Mouse (Mus musculus) CH12.LX (cell line): ENCODE measurements around the gene Cep63. TPM values are rescaled to one million over a fixed set of nuclear protein-coding genes. Genes with fewer than 3 reads are reported as not detected.

Experiments
- DNase-seq: peaks from one replicate; pipeline ENCODE4 v3.0.0-alpha.2; 2013; ENCODE audit errors: extremely low read depth
- H3K27ac ChIP-seq: 2 replicates; pipeline ENCODE4 v1.5.1; 2012; ENCODE audit warnings: low read depth, mild to moderate bottlenecking, control low read depth, moderate library complexity; ENCODE audit not compliant: insufficient read depth
- H3K27me3 ChIP-seq: replicated peaks from 2 replicates; pipeline ENCODE3; 2012; ENCODE audit warnings: inconsistent platforms
- H3K36me3 ChIP-seq, 2 experiments: replicated peaks in 1 of 2; 2 replicates each; pipeline versions ENCODE3 to v1.6.1; 2012; ENCODE audit warnings: inconsistent platforms in 1 of 2, low read length in 1 of 2, mild to moderate bottlenecking in 1 of 2, mixed read lengths in 1 of 2, moderate library complexity in 1 of 2; ENCODE audit not compliant: control insufficient read depth in 1 of 2, insufficient read depth in 1 of 2
- H3K4me1 ChIP-seq, 2 experiments: 2 replicates each; pipeline ENCODE4 v1.6.1; 2012; ENCODE audit warnings: inconsistent platforms in 1 of 2, moderate library complexity in 1 of 2; ENCODE audit not compliant: insufficient read depth in 2 of 2, control insufficient read depth in 1 of 2
- H3K4me2 ChIP-seq: 2 replicates; pipeline ENCODE4 v1.6.1; 2012; ENCODE audit warnings: low read depth, mild to moderate bottlenecking, control low read depth; ENCODE audit not compliant: poor library complexity, insufficient read depth, severe bottlenecking
- H3K4me3 ChIP-seq, 3 experiments: fragments of 150-350 bp in 1 of 3; sonication (generic) in 1 of 3; replicated peaks in 1 of 3; 2 replicates each; pipeline versions ENCODE3 to v1.5.1; 2011 to 2012; ENCODE audit warnings: low read depth in 2 of 3, low read length in 2 of 3, mild to moderate bottlenecking in 2 of 3, moderate library complexity in 2 of 3, control low read depth in 1 of 3, improper control_type of control experiment in 1 of 3, inconsistent platforms in 1 of 3, mixed read lengths in 1 of 3; ENCODE audit not compliant: poor library complexity in 1 of 3
- H3K79me2 ChIP-seq: replicated peaks from 2 replicates; pipeline ENCODE4 v1.6.1; 2012; ENCODE audit warnings: mild to moderate bottlenecking, moderate library complexity; ENCODE audit not compliant: control insufficient read depth, poor library complexity, insufficient read depth, severe bottlenecking; ENCODE audit errors: extremely low read depth
- H3K9ac ChIP-seq: 2 replicates; pipeline ENCODE4 v1.6.1; 2012; ENCODE audit warnings: low read depth, mild to moderate bottlenecking, control low read depth, moderate library complexity; ENCODE audit not compliant: insufficient read depth
- H3K9me3 ChIP-seq: replicated peaks from 2 replicates; pipeline ENCODE3; 2012; ENCODE audit warnings: low read length, inconsistent platforms, mixed read lengths
- BHLHE40 ChIP-seq: IDR thresholded peaks from 2 replicates; pipeline ENCODE4 v1.6.1; 2011; ENCODE audit warnings: mild to moderate bottlenecking, low read depth, low read length, improper control_type of control experiment
- CHD1 ChIP-seq: IDR thresholded peaks from 2 replicates; pipeline ENCODE4 v1.6.1; 2012; ENCODE audit warnings: low read depth, low read length, improper control_type of control experiment, inconsistent platforms
- E2F4 ChIP-seq: IDR thresholded peaks from 2 replicates; pipeline ENCODE4 v1.6.1; 2011; ENCODE audit warnings: low read depth, low read length, improper control_type of control experiment; ENCODE audit not compliant: insufficient replicate concordance
- EP300 ChIP-seq: IDR thresholded peaks from 2 replicates; pipeline ENCODE4 v1.6.1; 2011; ENCODE audit warnings: low read length, improper control_type of control experiment
- ETS1 ChIP-seq: conservative IDR thresholded peaks from 2 replicates; pipeline ENCODE4 v1.6.1; 2012; ENCODE audit warnings: low read depth, mild to moderate bottlenecking, inconsistent platforms, low read length, improper control_type of control experiment, moderate library complexity
- GABPA ChIP-seq: IDR thresholded peaks from 2 replicates; pipeline ENCODE4 v1.6.1; 2012; ENCODE audit warnings: low read depth, low read length, improper control_type of control experiment, inconsistent platforms; ENCODE audit not compliant: insufficient replicate concordance
- HCFC1 ChIP-seq: IDR thresholded peaks from 2 replicates; pipeline ENCODE4 v1.6.1; 2012; ENCODE audit warnings: low read depth, mild to moderate bottlenecking, inconsistent platforms, low read length, improper control_type of control experiment
- IRF4 ChIP-seq: IDR thresholded peaks from 2 replicates; pipeline ENCODE4 v1.6.1; 2014; ENCODE audit warnings: low read depth, mild to moderate bottlenecking, inconsistent platforms, low read length, improper control_type of control experiment
- JUN ChIP-seq: IDR thresholded peaks from 2 replicates; pipeline ENCODE4 v1.6.1; 2011; ENCODE audit warnings: low read depth, mild to moderate bottlenecking, low read length, improper control_type of control experiment, moderate library complexity; ENCODE audit not compliant: insufficient read depth
- MAFK ChIP-seq: IDR thresholded peaks from 2 replicates; pipeline ENCODE4 v1.6.1; 2011; ENCODE audit warnings: low read length, improper control_type of control experiment; ENCODE audit not compliant: insufficient replicate concordance
- MAX ChIP-seq: IDR thresholded peaks from 2 replicates; pipeline ENCODE4 v1.6.1; 2011; ENCODE audit warnings: low read length, improper control_type of control experiment
- MAZ ChIP-seq: IDR thresholded peaks from 2 replicates; pipeline ENCODE4 v1.6.1; 2012; ENCODE audit warnings: low read depth, mild to moderate bottlenecking, inconsistent platforms, low read length, improper control_type of control experiment, moderate library complexity
- MEF2A ChIP-seq: IDR thresholded peaks from 2 replicates; pipeline ENCODE4 v1.6.1; 2014; ENCODE audit warnings: low read depth, mild to moderate bottlenecking, inconsistent platforms, low read length, improper control_type of control experiment, borderline replicate concordance
- NELFE ChIP-seq: IDR thresholded peaks from 2 replicates; pipeline ENCODE4 v1.6.1; 2011; ENCODE audit warnings: low read depth, low read length, improper control_type of control experiment
- NRF1 ChIP-seq: IDR thresholded peaks from 2 replicates; pipeline ENCODE4 v1.6.1; 2014; ENCODE audit warnings: low read depth, mild to moderate bottlenecking, inconsistent platforms, low read length, improper control_type of control experiment, moderate library complexity
- PAX5 ChIP-seq: IDR thresholded peaks from 2 replicates; pipeline ENCODE4 v1.6.1; 2012; ENCODE audit warnings: low read length, inconsistent platforms, mixed read lengths
- POLR2A ChIP-seq: IDR thresholded peaks from 2 replicates; pipeline ENCODE4 v1.6.1; 2011; ENCODE audit warnings: low read depth, mild to moderate bottlenecking, improper control_type of control experiment, low read length
- POLR2AphosphoS2 ChIP-seq: IDR thresholded peaks from 2 replicates; pipeline ENCODE4 v1.6.1; 2011; ENCODE audit warnings: low read depth, low read length, improper control_type of control experiment
- RCOR1 ChIP-seq: conservative IDR thresholded peaks from 2 replicates; pipeline ENCODE4 v1.6.1; 2012; ENCODE audit warnings: low read depth, mild to moderate bottlenecking, inconsistent platforms, low read length, improper control_type of control experiment
- SMC3 ChIP-seq: IDR thresholded peaks from 2 replicates; pipeline ENCODE4 v1.6.1; 2011; ENCODE audit warnings: low read depth, low read length, improper control_type of control experiment
- TBP ChIP-seq: conservative IDR thresholded peaks from 2 replicates; pipeline ENCODE4 v1.6.1; 2011; ENCODE audit warnings: low read depth, low read length, improper control_type of control experiment
- TCF12 ChIP-seq: IDR thresholded peaks from 2 replicates; pipeline ENCODE4 v1.6.1; 2014; ENCODE audit warnings: low read depth, mild to moderate bottlenecking, inconsistent platforms, low read length, improper control_type of control experiment
- USF1 ChIP-seq: IDR thresholded peaks from 2 replicates; pipeline ENCODE4 v1.6.1; 2014; ENCODE audit warnings: low read depth, mild to moderate bottlenecking, inconsistent platforms, low read length, improper control_type of control experiment
- ZC3H11A ChIP-seq: IDR thresholded peaks from 2 replicates; pipeline ENCODE4 v1.6.1; 2012; ENCODE audit warnings: low read depth, mild to moderate bottlenecking, inconsistent platforms, low read length, improper control_type of control experiment
- ZKSCAN1 ChIP-seq: IDR thresholded peaks from 2 replicates; pipeline ENCODE4 v1.6.1; 2012; ENCODE audit warnings: low read depth, inconsistent platforms, low read length, improper control_type of control experiment, borderline replicate concordance
- ZNF384 ChIP-seq: IDR thresholded peaks from 2 replicates; pipeline ENCODE4 v1.6.1; 2012; ENCODE audit warnings: low read depth, low read length, improper control_type of control experiment, inconsistent platforms
- dilution Hi-C: fragments of 300-500 bp; cut with MboI; formaldehyde crosslinking; loops from 2 replicates; pipeline ENCODE4 v1.14.3; 2020; ENCODE audit warnings: low sequenced_read_pairs; ENCODE audit not compliant: extremely low pct_unique_long_range_greater_than_20kb, extremely low pct_ligation_motif_present
- in situ Hi-C: fragments of 300-500 bp; cut with MboI; formaldehyde crosslinking; loops from 3 replicates; pipeline ENCODE4 v1.14.3; 2019; ENCODE audit warnings: low sequenced_read_pairs, low pct_ligation_motif_present, low pct_unique_long_range_greater_than_20kb, mixed read lengths
- polyA plus RNA-seq: library from polyadenylated mRNA; unstranded; fragments of >175 nt; gene quantifications from 2 replicates; pipeline ENCODE4 v1.2.1, GENCODE M21; 2012; ENCODE audit warnings: low read depth; ENCODE audit not compliant: insufficient read length
- total RNA-seq, 2 experiments: library from RNA; depleted of rRNA; stranded (reverse); fragments of 300-350 nt in 1 of 2; fragments of >200 nt in 1 of 2; gene quantifications; 2 replicates each; pipeline ENCODE4 v1.2.3; 2012 to 2014

Cep63 gene
- total and polyA plus RNA-seq, 3 experiments, result 18.7 to 45.6 (median 27.3) TPM

- Histone ChIP-seq H3K9ac (no peak overlapping the region), H3K4me2 (0 out of 2 replicates have a peak overlapping the region, but pooled peaks have one; percentile 9), H3K9me3 (no peaks in the 10 kb centered on the region), H3K79me2 (no peaks in the 10 kb centered on the region), H3K4me3 (no peak overlapping the region), H3K4me1 (no peaks in the 10 kb centered on the region), H3K27me3 (no peaks in the 10 kb centered on the region), H3K27ac (no peak overlapping the region), H3K36me3 (no peaks in the 10 kb centered on the region)
- no peak for TF ChIP-seq HCFC1
- TF ChIP-seq TBP, result no peak
- no peak for TF ChIP-seq POLR2A
- TF ChIP-seq CHD1, result no peak
- TF ChIP-seq GABPA, result no peak
- no peak for TF ChIP-seq RCOR1
- TF ChIP-seq EP300, result no peak
- no peak for TF ChIP-seq MAFK
- no peak for TF ChIP-seq ETS1
- TF ChIP-seq MAX, result no peak
- DNase-seq, result no peak
- in situ Hi-C loops, result no loop called here
- dilution Hi-C loops, result no loop called here
These were observed 20.7 kb upstream of the Cep63 start for GRCm38 (mm10) chr9:102647010-102647409.

DNA sequence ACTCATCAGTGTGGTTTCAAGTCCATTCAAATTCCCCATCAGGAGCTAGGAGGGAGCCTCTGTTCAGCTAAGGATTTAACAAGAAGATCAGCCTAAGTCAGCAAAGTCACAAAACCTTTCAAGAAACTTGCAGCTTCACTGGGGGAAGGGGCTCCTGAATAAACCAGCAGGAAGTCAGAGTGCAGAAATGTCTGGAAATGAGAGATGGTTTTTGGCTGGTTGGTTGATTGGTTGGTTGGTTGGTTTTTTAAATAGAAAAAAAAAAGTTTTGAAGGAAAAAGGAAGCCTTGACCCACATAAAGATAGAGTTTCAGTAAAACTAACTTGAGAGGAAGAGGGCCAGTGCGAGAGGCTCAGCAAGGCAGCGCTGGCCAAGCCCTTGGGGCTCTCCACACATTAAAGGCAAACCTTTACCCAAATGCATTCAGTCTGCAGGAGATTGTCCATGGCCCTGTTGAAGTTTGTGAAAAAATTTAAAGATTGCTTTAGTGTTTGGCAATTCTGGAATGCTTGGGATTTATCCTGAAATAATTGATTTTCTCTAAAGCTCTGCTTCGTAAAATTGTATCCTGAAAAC, 18.9 kb upstream of the Cep63 start:
- Histone ChIP-seq H3K9ac (no peak overlapping the region), H3K36me3 (no peaks in the 10 kb centered on the region), H3K4me3 (no peak overlapping the region), H3K4me1 (no peaks in the 10 kb centered on the region), H3K9me3 (no peaks in the 10 kb centered on the region), H3K27me3 (no peaks in the 10 kb centered on the region), H3K27ac (no peak overlapping the region), H3K79me2 (no peaks in the 10 kb centered on the region), H3K4me2 (no peak overlapping the region)
- TF ChIP-seq NRF1, result no peak
- no peak for TF ChIP-seq HCFC1
- TF ChIP-seq MAX, result no peak
- TF ChIP-seq JUN, result no peak
- no peak for TF ChIP-seq ZNF384
- no peak for TF ChIP-seq E2F4
- TF ChIP-seq GABPA, result no peak
- TF ChIP-seq PAX5, result no peak
- TF ChIP-seq TCF12, result no peak
- no peak for TF ChIP-seq POLR2AphosphoS2
- no peak for TF ChIP-seq USF1
- no peak for TF ChIP-seq BHLHE40
- no peak for TF ChIP-seq SMC3
- TF ChIP-seq MEF2A, result no peak
- TF ChIP-seq ZC3H11A, result no peak
- TF ChIP-seq POLR2A, result no peak
- no peak for TF ChIP-seq MAZ
- no peak for TF ChIP-seq ZKSCAN1
- no peak for TF ChIP-seq IRF4
- TF ChIP-seq NELFE, result no peak
- dilution Hi-C loops, result no loop called here
- DNase-seq, result no peak
- in situ Hi-C loops, result no loop called here
